Mouse (Mus musculus) heart, postnatal 0 days (tissue): ENCODE measurements around the gene Gm44502.

Experiments
- CTCF ChIP-seq: IDR thresholded peaks from 2 replicates; pipeline ENCODE4 v1.5.1; 2016; ENCODE audit warnings: antibody characterized with exemption, control low read depth, low read depth
- EP300 ChIP-seq: IDR thresholded peaks from 2 replicates; pipeline ENCODE4 v1.6.1; 2016; ENCODE audit warnings: antibody characterized with exemption, low read depth

GRCm38 (mm10) chr15:89425711-89426121 is 3.8 kb downstream of the Gm44502 start, which contains the start of gene Cpt1b:
- TF ChIP-seq CTCF, result no peak
- peak; percentile 98 for TF ChIP-seq EP300
